Mouse (Mus musculus): Measurements from ENCODE around the gene Nab1. TPM values are rescaled to one million over a fixed set of nuclear protein-coding genes. Genes with fewer than 3 reads are reported as not detected.

Nab1 gene
- total and polyA plus RNA-seq, 3 experiments = 26.7 to 40.3 TPM; not detected in 1

Other genes with a start within 250 kb of the Nab1 start
- 2.6 and 2.8 TPM in 2 replicates for gene Nemp2, start 130.0 kb upstream of the Nab1 start, total RNA-seq (2012; rRNA removed)
- 1 to 10 TPM in 1 of 2 experiments, not detected in 1; 4.6 TPM for gene Nemp2, start 130.0 kb upstream of the Nab1 start, polyA plus RNA-seq (2012; ENCODE audit: insufficient read depth in 1 of 2, insufficient read length in 2 of 2, low read depth in 1 of 2, low replicate concordance in 2 of 2, missing spikeins in 1 of 2)
- 2.9 and 4.3 TPM in 2 replicates for gene Mfsd6, start 226.8 kb upstream of the Nab1 start, total RNA-seq (2012; rRNA removed)
- 1 to 10 TPM in 1 of 2 experiments, not detected in 1; 6.4 TPM for gene Mfsd6, start 226.8 kb upstream of the Nab1 start, polyA plus RNA-seq (2012; ENCODE audit: insufficient read depth in 1 of 2, insufficient read length in 2 of 2, low read depth in 1 of 2, low replicate concordance in 2 of 2, missing spikeins in 1 of 2)

Measured in MEL (cell line).